Mouse (Mus musculus) liver, embryonic 11.5 days (tissue): ENCODE results near the gene Pfas. TPM values are rescaled to one million over a fixed set of nuclear protein-coding genes. Genes with fewer than 3 reads are reported as not detected.
"Not testable (repeated sequence)": the region's sequence is repeated elsewhere in the genome, so short reads cannot be mapped to it uniquely, and the experiment has no call there.

Experiments used
- ATAC-seq: fragments of 200-750 bp; cut with Nextera tagmentation; replicated peaks from 2 replicates; pipeline ENCODE4 v1.8.0; 2017; ENCODE audit warnings: moderate number of reproducible peaks, mild to moderate bottlenecking, moderate TSS enrichment, moderate library complexity; ENCODE audit not compliant: low FRiP score
- DNase-seq: peaks from one replicate; pipeline ENCODE4 v3.0.0-alpha.2; 2017; ENCODE audit warnings: low spot score
- H3K27ac ChIP-seq: fragments of 300-500 bp; sonication (generic); 2 replicates; pipeline ENCODE4 v1.5.1; 2014; ENCODE audit warnings: mild to moderate bottlenecking, low read depth, low read length, control low read depth
- H3K27me3 ChIP-seq: fragments of 300-500 bp; sonication (generic); replicated peaks from 2 replicates; pipeline ENCODE4 v1.6.1; 2014; ENCODE audit warnings: low read length, mixed read lengths; ENCODE audit not compliant: control insufficient read depth, insufficient read depth
- H3K36me3 ChIP-seq: fragments of 300-500 bp; sonication (generic); 2 replicates; pipeline ENCODE4 v1.6.1; 2014; ENCODE audit warnings: mild to moderate bottlenecking, low read length, moderate library complexity, mixed read lengths; ENCODE audit not compliant: control insufficient read depth, insufficient read depth
- H3K4me1 ChIP-seq: fragments of 300-500 bp; sonication (generic); replicated peaks from 2 replicates; pipeline ENCODE4 v1.6.1; 2014; ENCODE audit warnings: low read length, mixed read lengths; ENCODE audit not compliant: control insufficient read depth, insufficient read depth
- H3K4me2 ChIP-seq: fragments of 300-500 bp; sonication (generic); 2 replicates; pipeline ENCODE4 v1.6.1; 2014; ENCODE audit warnings: mild to moderate bottlenecking, control low read depth, moderate library complexity
- H3K4me3 ChIP-seq: fragments of 300-500 bp; sonication (generic); 2 replicates; pipeline ENCODE4 v1.5.1; 2014; ENCODE audit warnings: low read depth, low read length, control low read depth
- H3K9ac ChIP-seq: fragments of 300-500 bp; sonication (generic); 2 replicates; pipeline ENCODE4 v1.6.1; 2014; ENCODE audit warnings: low read depth, low read length, control low read depth
- H3K9me3 ChIP-seq: fragments of 300-500 bp; sonication (generic); 2 replicates; pipeline ENCODE4 v1.6.1; 2016; ENCODE audit warnings: low read length, inconsistent platforms, mixed read lengths; ENCODE audit not compliant: control insufficient read depth
- WGBS: fragments of 180-500 bp; shearing (Covaris S2); extraction: QIAGEN DNeasy Blood & Tissue Kit; methylation state at CpG from one replicate; pipeline ENCODE4 v1.1.7; 2014; 5-methylcytosine and 5-hydroxymethylcytosine counted together
- polyA plus RNA-seq: library from polyadenylated mRNA; unstranded; fragments of >200 nt; fragmentation: Nextera tagmentation; extraction: Ambion mirVana; gene quantifications from 2 replicates; pipeline ENCODE4 v1.2.1, GENCODE M21; 2014

Pfas gene
- polyA plus RNA-seq, 1 experiment from 2014 or later, result 64.9 TPM

DNA sequence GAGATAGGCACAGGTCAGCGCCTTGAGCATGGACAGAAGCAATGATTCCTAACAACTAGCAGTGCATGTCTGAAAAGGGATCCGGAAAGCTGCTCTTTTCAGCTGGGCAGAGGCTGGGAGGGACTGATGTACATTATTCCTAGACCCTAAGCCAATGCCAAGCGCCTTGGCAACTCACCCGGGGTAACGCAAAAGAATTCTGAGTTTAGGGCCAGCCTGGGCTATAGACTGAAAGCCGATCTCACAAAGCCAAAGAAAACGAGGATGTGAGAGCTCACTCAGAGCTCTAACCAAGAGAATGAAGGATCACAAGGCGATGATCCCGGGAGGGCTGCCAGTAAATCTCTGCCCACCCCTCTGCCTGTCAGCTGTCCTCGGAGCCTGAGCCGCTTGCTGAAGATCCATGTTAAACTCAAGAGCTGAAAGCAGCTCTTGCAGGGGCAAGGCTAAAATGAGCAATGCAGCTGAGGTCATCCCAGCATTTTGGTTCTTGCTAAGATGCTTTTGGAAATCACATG, 20.8 kb downstream of the Pfas start:
- peaks cover 48% of the 10 kb centered on the region for H3K36me3 ChIP-seq
- WGBS, result 93% methylated on average over 11 of the region's 11 CpGs
- DNase-seq, result no peak
- no peak for ATAC-seq
- H3K4me1 ChIP-seq, result no peaks in the 10 kb centered on the region
- H3K9me3 ChIP-seq, result no peaks in the 10 kb centered on the region
- H3K4me2 ChIP-seq, result no peak overlapping the region
- H3K9ac ChIP-seq, result no peak overlapping the region
- H3K27ac ChIP-seq, result no peak overlapping the region
- no peaks in the 10 kb centered on the region for H3K27me3 ChIP-seq
- H3K4me3 ChIP-seq, result no peak overlapping the region

DNA sequence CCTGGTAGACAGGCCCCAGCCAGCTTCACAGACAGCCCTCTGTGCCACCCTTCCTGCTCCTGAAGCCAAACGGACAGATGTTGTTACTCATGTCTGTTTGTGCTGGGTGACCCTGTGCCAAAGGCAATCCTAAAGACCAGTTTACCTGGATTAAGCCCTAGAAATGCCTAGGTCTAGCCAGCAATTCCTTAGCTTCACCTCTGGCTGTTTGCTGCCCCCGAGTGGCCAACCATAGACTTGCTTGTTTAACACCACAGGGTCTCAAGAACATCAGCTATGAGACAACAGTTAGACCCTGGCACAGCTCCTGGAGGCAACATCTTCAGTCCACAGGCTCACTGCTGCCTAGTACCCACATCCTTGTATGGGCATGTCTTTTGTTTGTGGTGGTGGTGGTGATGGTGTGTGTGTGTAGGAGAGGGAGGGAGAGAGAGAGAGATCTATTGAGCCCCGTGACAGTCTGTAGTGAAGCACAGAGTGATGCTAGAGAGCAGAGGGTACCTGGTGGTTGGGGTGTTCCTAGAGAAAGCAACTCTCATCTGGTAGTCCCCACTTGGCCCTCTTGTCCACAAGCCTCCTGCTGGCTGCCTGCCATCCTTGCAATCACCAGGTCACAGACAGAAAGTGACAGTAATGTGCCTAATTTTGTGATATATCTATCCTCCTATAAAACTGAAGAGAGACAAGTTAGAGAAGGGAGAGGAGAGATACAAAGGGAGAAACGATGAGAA, 25.5 kb downstream of the Pfas start:
- Histone ChIP-seq H3K9me3 (no peaks in the 10 kb centered on the region), H3K9ac (no peak overlapping the region), H3K4me3 (no peak overlapping the region), H3K27me3 (no peaks in the 10 kb centered on the region), H3K27ac (no peak overlapping the region), H3K36me3 (peaks cover 14% of the 10 kb centered on the region), H3K4me2 (no peak overlapping the region), H3K4me1 (peaks cover 4% of the 10 kb centered on the region; the same call in 1 of the 2 replicates)
- 26% methylated on average over 4 of the region's 4 CpGs for whole genome bisulfite sequencing
- DNase-seq (peak; percentile 69), ATAC-seq (peak; percentile 45; the same call in 1 of the 2 replicates)

DNA sequence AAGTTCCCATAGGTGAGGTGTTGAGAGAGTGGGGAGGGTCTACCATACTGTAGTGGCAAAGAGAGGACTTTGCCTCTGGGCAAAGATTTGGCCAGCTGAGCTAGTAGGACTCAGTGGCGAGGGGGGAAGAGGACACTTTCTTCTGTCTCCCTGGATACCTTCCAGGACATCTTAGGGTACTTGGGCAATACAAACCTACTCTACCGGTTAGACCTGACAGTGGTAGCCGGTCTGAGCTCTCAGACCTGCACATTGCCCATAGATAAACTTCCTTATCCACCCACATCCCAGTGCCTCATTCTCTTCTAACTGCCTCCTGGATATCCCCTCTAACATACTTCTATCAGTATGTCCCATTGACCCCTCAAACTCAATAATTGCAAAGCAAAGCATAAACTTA, 27.3 kb downstream of the Pfas start:
- Histone ChIP-seq H3K9ac (no peak overlapping the region), H3K27ac (no peak overlapping the region), H3K36me3 (no peaks in the 10 kb centered on the region; the same call in 1 of the 2 replicates), H3K9me3 (no peaks in the 10 kb centered on the region), H3K4me2 (no peak overlapping the region), H3K4me3 (no peak overlapping the region), H3K4me1 (peaks cover 4% of the 10 kb centered on the region; the same call in 1 of the 2 replicates), H3K27me3 (no peaks in the 10 kb centered on the region)
- DNase-seq (no peak), ATAC-seq (no peak)
- 65% methylated on average over 3 of the region's 3 CpGs for WGBS

GRCm38 (mm10) chr11:68979320-68979733, 28.9 kb downstream of the Pfas start:
- Histone ChIP-seq H3K4me2 (no peak overlapping the region), H3K4me1 (peaks cover 4% of the 10 kb centered on the region; the same call in 1 of the 2 replicates), H3K36me3 (no peaks in the 10 kb centered on the region), H3K9me3 (no peaks in the 10 kb centered on the region), H3K9ac (no peak overlapping the region), H3K27me3 (no peaks in the 10 kb centered on the region), H3K4me3 (no peak overlapping the region), H3K27ac (no peak overlapping the region)
- ATAC-seq (no peak), DNase-seq (no peak)
- 52% methylated on average over 5 of the region's 5 CpGs for WGBS

DNA sequence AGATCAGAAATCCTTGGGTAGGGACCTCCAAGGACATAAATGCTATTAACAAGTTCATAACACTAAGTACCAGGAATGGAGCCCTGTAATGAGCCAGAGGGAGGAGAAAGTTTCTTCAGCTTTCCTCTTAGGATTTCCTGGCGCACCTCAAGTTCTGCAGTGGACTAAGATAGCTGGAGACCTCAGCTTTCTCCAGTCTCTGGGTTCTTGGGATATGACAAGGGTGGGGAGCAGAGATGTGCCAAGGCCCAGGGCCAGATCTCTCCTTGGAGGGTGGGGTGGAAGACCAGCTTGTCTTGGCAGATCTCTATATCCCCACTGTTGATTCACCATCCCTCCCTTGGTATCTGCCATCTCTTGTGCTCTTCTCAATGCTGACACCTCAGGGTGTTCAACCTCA, 32.7 kb downstream of the Pfas start:
- 61% methylated on average over 1 of the region's 1 CpGs for WGBS
- ATAC-seq, result no peak

DNA sequence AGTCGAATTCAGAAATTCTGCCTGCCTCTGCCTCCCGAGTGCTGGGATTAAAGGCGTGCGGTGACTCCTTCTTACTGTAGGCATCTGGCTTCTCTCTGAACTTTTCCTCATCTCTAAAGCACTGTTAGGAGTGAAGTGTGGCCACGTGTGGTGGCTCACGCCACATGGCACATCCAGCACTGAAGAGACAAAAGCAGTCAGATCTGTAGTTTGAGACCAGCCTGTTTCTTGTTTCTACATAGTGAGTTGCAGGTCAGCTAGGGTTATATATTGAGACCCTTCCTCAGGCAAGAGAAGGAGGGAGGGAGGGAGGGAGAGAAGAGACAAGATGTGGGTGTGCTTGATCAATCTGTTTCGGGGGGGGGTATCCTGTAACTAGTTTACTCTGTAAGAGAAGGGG, 33.2 kb downstream of the Pfas start, which contains the start of gene Rangrf:
Gene Rangrf, minus strand, starts transcription at position 101 of the 400 bp plus-strand sequence.
- Histone ChIP-seq H3K27ac (no peak within 1 kb of the TSS), H3K9me3 (no peaks in the 10 kb centered on the region), H3K4me1 (peaks cover 15% of the 10 kb centered on the region), H3K9ac (peak within 1 kb of the TSS; percentile 48), H3K36me3 (no peaks in the 10 kb centered on the region), H3K4me2 (peak within 1 kb of the TSS; percentile 84), H3K27me3 (no peaks in the 10 kb centered on the region), H3K4me3 (peak within 1 kb of the TSS; percentile 53)
- ATAC-seq (no peak), DNase-seq (no peak)
- 79% methylated on average over 7 of the region's 7 CpGs for WGBS

More for the DNA sequence above, 32.7 kb downstream of the Pfas start:
- Histone ChIP-seq H3K9ac (no peak overlapping the region), H3K4me3 (no peak overlapping the region), H3K36me3 (no peaks in the 10 kb centered on the region), H3K27me3 (no peaks in the 10 kb centered on the region), H3K9me3 (no peaks in the 10 kb centered on the region), H3K4me1 (peaks cover 15% of the 10 kb centered on the region), H3K27ac (no peak overlapping the region), H3K4me2 (no peak overlapping the region)
- DNase-seq, result no peak

GRCm38 (mm10) chr11:68974059-68974450, 34.2 kb downstream of the Pfas start:
- Histone ChIP-seq H3K36me3 (no peaks in the 10 kb centered on the region), H3K9me3 (no peaks in the 10 kb centered on the region), H3K4me3 (peak overlapping the region; percentile 53), H3K27ac (no peak overlapping the region), H3K4me2 (peak overlapping the region; percentile 84), H3K27me3 (no peaks in the 10 kb centered on the region), H3K4me1 (peaks cover 11% of the 10 kb centered on the region), H3K9ac (peak overlapping the region; percentile 48)
- DNase-seq (no peak), ATAC-seq (no peak)
- WGBS, result 35% methylated on average over 6 of the region's 6 CpGs

DNA sequence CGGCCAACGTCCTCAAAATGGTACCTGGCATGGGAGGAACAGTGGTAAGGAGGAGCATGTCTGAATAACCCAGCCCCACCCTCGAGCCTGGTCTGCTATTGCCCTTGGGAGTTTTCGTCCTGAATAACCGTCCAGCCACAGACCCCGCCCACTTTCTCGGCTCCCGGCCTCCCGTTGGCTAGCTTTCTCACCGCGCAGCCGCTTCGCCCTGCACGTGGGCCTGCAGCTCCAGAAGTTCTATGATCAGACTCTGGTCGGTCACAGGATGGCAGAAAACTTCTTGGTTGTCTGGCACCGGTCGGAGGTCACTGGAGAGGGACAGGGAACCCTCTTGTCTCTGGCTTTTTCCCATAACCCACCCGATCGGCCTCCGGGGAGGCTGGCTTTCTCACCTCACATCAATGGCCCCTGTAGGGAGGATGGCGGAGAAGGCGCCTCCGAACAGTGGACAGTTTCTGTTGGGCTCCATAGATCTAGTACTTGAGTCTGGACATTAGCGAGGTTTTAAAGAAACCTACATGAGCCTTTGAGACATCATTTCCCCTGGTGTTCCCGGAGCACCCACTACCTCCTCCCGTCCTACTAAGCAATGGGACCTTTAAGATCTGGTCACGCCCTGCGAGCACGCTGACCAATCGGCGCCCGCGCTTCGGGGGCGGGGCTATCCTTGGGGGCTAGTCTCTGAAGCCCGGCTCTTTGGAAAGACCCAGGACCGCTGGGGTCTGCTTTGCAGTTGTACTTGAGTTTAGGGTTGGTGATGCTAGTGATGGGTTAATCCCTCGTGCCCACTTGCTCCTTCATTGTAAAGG, 34.8 kb downstream of the Pfas start:
- Histone ChIP-seq H3K4me2 (peak overlapping the region; percentile 84), H3K4me1 (peaks cover 11% of the 10 kb centered on the region), H3K9ac (peak overlapping the region; percentile 48), H3K4me3 (peak overlapping the region; percentile 53)
- ATAC-seq (peak; percentile 90), DNase-seq (peak; percentile 87)
- not testable (repeated sequence) for H3K27ac ChIP-seq, H3K36me3 ChIP-seq, H3K9me3 ChIP-seq, H3K27me3 ChIP-seq
- under 1% methylated on average over 37 of the region's 38 CpGs for WGBS
